Mouse (Mus musculus) spleen, adult 12 weeks (tissue): ENCODE data around the gene Prr22.

ENCODE experiments used
- DNase-seq: peaks from one replicate; pipeline ENCODE4 v3.0.0; 2022; ENCODE audit warnings: low spot score

The Prr22 gene

GRCm38 (mm10) chr17:56769950-56770349, at the start of gene Prr22:
Gene Prr22 (plus strand): TSS chr17:56770250.
- DNase-seq: no peak

GRCm38 (mm10) chr17:56722441-56722840, 47.6 kb upstream of the Prr22 start:
- no peak for DNase-seq

- DNase-seq: no peak
These were observed 46.5 kb upstream of the Prr22 start for GRCm38 (mm10) chr17:56723419-56724161.

DNA sequence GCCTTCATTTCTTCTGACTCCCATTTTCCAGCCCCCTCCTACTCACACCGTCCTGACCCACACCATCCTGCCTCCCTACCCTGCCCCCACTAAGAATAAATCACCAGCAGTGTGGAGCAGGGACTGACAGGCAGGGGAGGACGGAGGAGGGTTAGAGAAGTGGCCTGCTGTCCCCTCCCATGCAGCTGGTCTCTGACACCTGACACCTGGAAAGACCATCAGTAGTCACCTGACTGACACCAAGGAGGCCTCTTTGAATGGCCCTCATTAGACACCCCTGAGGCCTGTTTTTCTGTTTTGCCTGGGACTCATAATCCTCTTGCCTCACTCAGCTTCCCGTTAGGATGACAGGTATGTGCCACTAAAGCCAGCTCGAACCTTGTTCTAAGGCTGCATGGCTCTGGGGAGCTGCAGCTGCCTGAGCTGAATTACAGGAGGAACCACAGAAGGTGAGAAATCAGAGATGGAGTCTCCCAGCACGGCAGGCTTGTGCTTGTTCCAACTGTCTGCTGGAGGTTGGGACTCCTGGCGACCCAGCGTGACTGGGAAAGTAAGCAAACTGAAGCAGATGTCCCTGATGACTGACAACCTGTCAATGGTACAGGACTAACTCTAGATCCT, 42.9 kb upstream of the Prr22 start:
- DNase-seq: no peak

DNA sequence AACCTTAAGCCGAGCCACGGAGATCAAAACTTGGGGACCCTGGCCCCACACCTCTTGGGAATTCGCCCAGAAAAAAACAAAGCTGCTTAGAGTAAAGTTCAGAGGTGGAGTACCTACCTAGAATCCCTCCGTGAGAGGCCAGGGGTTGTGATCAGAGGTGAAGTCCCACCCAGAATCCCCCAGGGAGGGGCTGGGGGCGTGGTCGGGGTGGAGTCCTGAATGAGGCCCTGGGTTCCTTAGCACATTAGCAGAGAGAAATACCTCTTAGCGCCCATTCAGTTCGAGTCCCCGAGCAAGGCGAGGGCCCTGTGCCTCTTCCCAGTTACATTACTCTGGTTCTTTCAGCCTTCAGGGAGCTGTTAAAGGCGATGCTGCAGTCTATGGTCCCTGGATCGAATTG, 42.4 kb upstream of the Prr22 start:
- no peak for DNase-seq

DNA sequence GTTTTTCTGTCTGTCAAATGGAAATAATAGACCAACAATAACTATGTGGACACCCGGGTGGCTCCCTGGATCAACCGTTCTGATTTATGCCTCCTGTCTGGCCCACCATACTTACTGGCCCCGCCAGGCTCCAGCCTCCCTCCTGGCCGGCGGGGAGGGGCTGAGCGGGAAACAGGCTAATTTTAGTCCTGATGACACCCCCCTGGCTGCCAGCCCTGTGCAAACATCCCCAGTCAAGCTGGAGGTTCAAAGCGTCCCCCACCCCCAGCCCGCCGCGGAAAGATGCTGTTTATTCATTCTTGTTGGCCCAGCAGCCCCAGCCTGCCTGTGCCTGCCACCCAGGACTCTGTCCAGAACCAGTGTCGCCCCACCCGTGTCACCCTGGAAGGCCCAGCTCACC, 41.9 kb upstream of the Prr22 start:
- DNase-seq: no peak

DNA sequence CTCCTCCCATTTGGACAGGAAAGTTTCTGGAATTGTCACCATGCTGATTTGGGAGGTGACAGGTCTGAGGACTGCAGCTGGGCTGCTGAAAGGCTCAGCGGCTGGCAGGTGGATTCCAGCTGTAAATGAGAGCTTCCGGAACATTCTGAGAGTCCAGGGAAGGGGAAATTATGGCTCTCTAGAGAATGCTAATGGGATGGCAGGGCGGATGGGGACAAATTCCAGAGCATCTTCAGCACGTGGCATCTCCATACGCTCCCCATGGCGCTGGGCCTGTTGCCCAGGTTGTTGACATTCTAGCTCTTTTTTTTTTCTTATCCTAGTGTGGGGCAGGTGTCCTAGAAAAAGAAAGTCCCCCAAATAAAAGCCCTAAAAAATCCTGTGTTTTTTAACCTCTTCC, 40.9 kb upstream of the Prr22 start:
- DNase-seq: no peak

- no peak for DNase-seq
These were observed 40.4 kb upstream of the Prr22 start for GRCm38 (mm10) chr17:56729656-56730055.

DNA sequence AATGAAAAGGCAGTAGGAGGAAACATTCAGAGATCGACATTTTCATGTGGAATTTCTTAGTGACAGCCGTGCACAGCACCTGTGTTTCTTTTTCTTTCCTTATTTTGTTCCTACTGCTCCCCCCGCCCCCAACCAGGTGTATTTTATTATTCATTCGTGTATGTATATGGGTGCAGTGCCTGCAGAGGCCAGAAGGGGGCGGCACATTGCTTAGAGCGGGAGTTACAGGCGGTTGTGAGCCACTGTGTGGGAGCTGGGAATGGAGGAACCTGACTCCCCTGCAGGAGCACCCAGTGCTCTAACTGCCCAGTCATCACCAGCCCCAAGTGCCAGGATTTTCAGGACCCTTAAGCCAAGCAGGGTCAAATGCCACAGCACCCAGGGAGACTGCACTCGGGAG, 33.5 kb upstream of the Prr22 start:
- DNase-seq: no peak

DNA sequence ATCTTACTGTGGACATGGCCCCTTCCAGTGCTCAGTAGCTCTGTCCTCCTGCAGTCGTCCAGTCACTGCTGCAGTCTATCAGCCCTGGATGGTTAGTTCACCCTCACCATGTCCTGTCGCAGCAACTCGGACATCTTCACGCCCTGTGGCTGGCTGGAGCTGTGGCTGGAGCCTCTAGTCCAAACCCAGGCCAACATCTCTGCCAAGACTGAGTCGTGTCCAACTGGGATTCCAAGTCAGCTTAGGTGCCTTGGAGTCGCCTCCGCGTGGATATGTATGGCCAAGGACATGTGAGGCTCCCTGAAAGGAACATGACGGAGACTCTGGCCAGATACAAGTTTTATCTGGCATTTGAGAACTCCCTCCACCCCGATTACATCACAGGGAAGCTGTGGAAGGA, 31.8 kb upstream of the Prr22 start:
- no peak for DNase-seq

DNA sequence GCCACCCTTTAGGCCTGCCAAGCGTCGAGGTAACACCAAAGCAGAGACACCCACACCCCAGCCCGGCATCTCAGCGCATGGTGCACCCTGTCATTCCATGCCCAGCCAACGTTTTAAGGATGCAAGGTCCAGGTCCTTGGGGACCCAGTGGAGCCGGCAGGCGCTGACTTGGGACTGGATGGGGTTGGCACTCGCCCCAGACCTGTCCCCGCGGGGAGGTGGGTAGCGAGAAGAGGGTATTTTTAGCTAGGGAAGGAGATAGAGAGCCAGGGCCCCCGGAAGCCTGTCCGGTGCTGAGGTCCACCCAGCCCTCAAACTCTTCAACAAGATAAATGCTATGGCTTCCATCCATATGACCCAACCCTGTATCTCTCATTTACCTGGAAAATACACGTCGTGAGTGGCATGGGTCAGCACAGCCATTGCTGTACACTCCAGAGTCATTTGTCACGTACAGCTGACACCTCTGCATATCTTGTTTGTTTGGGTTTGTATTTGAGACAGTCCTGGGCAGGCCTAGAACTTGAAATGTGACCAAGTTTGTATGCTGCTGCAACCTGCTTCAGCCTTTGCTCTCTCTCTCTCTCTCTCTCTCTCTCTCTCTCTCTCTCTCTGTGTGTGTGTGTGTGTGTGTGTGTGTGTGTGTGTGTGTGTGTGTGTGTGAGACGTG, 29.8 kb upstream of the Prr22 start:
- no peak for DNase-seq

DNA sequence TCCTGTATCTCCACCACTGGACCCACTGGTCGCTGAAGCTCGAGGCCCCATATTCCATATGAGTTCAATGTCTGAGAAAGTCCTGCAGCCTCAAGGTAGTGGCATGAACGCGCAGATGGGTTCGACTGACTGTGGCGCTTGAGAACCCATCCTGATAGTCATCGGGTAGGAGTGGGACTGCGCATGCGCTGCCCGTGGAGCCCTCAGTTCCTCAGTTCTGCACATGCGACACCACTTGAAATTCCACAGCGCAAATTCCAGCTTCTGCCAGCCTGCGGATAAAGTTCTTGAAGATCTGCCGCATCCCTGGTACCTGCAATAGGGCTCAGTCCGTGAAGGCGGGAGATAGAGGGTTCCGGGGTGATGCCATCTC, 29.3 kb upstream of the Prr22 start:
- no peak for DNase-seq

DNA sequence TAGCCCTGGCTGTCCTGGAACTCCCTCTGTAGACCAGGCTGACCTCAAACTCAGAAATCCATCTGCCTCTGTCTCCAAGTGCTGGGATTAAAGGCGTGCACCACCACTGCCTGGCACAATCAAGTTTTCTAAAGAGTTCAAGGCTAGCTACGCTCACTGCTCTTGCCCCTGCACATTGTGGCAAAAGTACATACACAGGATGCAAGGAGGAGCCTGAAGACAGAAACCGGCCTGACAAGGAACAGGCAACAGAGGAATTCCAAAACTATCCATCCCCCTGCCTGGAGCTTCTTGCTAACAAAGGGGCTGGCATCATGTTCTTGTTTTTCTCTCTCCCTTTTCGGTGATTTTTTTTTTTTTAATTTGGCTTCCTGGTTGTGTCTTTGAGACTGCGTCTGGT, 25.9 kb upstream of the Prr22 start:
- no peak for DNase-seq

- no peak for DNase-seq
These were observed 18.5 kb upstream of the Prr22 start for GRCm38 (mm10) chr17:56751404-56752072.

DNA sequence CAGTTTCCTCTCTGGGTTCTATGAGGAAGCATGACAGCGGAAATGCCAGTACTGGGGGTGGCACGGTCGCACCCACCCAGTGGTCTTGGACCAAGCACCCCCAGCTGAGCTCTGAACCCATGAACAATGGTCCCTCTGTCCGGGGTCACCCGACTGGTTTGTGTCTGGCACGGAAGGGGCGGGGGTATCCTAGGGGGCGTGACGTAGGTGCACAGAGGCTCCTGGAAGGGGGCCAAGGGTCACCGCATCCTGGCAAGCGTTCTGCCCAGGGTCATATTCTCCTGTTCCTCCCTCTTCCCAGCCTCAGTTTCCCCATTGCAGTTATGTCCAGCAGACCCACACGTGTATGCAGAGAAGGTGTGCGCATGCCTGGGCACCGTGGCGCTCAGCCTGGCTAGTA, 16.6 kb upstream of the Prr22 start:
- no peak for DNase-seq

DNA sequence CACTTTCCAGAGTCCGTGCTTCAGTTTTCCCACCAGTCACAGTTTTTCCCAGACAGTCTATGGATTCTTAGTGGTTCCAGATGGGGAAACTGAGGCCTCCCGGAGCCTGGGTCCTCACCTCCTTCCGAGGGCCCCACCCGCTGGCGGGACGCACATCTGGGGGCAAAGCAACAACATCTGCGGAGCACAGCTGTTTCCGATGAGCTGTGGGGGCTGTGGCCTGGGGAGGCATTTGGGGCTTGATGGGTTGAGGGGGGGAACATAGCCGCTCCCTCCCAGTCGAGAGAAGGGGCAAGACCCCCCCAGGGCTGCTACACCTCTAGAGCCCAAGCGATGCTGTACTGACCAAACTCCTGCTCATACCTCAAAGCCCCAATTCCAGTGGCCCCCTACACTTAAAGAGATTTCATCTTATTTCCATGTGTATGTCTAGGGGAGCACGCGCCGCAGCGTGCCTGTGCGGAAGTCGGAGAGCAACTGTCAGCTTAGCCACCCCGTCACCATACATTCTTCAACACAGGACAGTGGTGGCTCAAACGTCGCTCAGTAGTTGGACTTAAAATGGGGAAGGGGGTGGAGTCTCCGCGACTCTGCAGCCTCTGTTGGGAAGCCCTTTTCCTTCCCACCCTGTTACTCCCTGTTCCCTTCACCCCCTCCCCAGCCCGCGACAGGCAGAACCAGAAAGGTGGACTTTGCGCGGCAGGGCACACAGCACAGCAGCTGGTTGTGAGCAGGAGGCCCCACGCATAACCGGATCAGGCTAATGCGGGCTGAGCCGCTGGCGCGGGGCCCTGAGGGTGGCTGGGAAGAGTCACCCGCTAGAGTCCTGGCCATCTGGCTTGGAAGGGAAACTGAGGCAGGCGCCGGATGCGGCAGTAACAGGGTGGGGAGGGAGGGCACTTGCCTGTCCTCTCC, 15.5 kb upstream of the Prr22 start:
- no peak for DNase-seq

GRCm38 (mm10) chr17:56756703-56757399, 13.2 kb upstream of the Prr22 start:
- no peak for DNase-seq

GRCm38 (mm10) chr17:56757416-56758123, 12.5 kb upstream of the Prr22 start, which contains the start of gene Nrtn:
Gene Nrtn (minus strand): TSS chr17:56757530.
- DNase-seq: peak; percentile 78

DNA sequence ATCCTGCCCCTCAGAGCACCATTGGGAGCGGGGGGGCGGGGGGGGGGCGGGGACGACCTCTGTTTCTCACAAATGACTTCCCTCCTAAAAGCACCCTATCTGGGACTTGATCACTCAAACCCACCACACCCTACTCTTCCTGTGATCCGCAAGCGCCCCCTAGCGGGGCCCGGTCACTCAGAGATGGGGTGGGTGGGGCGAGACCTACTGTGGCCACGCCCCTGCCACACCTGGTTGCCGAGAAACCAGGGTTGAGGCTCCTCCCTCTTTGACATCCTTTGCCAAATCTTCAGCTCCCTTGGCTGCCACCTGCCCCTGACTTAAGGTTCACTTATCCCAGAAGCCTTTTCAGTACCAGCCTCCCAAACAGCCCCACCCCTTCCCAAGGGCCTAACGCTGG, 11.9 kb upstream of the Prr22 start:
- DNase-seq: peak; percentile 64

DNA sequence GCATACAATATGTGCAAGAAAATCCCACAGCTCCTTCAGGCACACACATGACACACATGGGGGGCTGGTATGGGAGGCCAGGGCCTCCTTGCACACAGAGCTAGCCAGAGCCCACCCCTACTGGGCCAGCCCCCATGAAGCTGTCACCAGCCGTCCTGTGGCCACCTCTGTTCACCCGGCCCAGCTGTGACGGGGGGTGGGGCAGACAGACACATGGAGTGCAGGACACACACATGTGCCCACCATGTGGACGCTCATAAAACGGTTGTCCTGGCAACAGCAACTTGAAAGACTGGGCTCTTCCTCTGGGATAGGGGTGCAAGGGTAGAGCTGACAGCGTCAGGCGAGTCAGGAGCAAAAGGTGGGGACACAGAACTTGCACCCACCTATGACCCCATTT, 10.8 kb upstream of the Prr22 start:
- no peak for DNase-seq

DNA sequence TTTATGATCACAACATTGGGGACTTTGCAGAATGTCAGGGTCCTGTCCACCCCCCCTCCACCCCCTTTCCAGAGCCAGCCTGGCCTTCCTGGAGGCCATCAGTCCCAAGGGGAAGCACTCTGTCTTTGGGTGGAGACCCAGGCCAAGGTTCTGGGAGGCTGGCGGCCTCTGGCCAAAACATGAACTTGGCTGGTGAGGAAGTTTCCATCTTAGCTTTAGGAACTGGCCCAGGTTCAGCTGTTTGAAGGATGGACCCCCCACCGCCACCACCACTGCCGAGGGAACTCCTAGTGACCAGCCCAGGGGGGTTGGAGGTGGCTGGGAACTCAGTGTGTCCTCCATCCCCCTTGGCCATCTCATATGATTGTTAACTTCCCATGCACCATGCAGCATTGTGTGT, 9.0 kb upstream of the Prr22 start:
- DNase-seq: no peak
